Mouse (Mus musculus) lung, embryonic 16.5 days (tissue): ENCODE measurements at regions not wholly inside any gene's neighbourhood (a gene's known extent, or its start where the extent isn't known, plus 50 kb on each side); places are given as distances from the start of the nearest gene placed in this dataset.

ENCODE experiments used
- ATAC-seq: fragments of 200-750 bp; cut with Nextera tagmentation; 2 replicates; pipeline ENCODE4 v1.8.0; 2017; ENCODE audit warnings: low read depth, mild to moderate bottlenecking, moderate library complexity
- H3K27ac ChIP-seq: fragments of 300-500 bp; sonication (generic); 2 replicates; pipeline ENCODE4 v1.5.1; 2014; ENCODE audit warnings: mild to moderate bottlenecking, control low read depth, low read length
- H3K27me3 ChIP-seq: fragments of 300-500 bp; sonication (generic); 2 replicates; pipeline ENCODE4 v1.6.1; 2014; ENCODE audit warnings: low read depth, low read length, mixed read lengths; ENCODE audit not compliant: control insufficient read depth, insufficient read depth
- H3K36me3 ChIP-seq: fragments of 300-500 bp; sonication (generic); 2 replicates; pipeline ENCODE4 v1.6.1; 2014; ENCODE audit warnings: low read length; ENCODE audit not compliant: control insufficient read depth, insufficient read depth
- H3K4me1 ChIP-seq: fragments of 300-500 bp; sonication (generic); replicated peaks from 2 replicates; pipeline ENCODE4 v1.6.1; 2014; ENCODE audit warnings: low read length, mixed read lengths; ENCODE audit not compliant: control insufficient read depth, insufficient read depth
- H3K4me2 ChIP-seq: fragments of 300-500 bp; sonication (generic); 2 replicates; pipeline ENCODE4 v1.6.1; 2014; ENCODE audit warnings: low read depth, low read length, control low read depth
- H3K4me3 ChIP-seq: fragments of 300-500 bp; sonication (generic); 2 replicates; pipeline ENCODE4 v1.5.1; 2014; ENCODE audit warnings: mild to moderate bottlenecking, low read length, control low read depth
- H3K9ac ChIP-seq: fragments of 300-500 bp; sonication (generic); 2 replicates; pipeline ENCODE4 v1.6.1; 2014; ENCODE audit warnings: low read length, control low read depth
- H3K9me3 ChIP-seq: fragments of 300-500 bp; sonication (generic); 2 replicates; pipeline ENCODE4 v1.6.1; 2016; ENCODE audit warnings: low read length; ENCODE audit not compliant: control insufficient read depth
- WGBS: fragments of 180-500 bp; shearing (Covaris S2); extraction: QIAGEN DNeasy Blood & Tissue Kit; methylation state at CpG from one replicate; pipeline ENCODE4 v1.1.7; 2014; 5-methylcytosine and 5-hydroxymethylcytosine counted together

DNA sequence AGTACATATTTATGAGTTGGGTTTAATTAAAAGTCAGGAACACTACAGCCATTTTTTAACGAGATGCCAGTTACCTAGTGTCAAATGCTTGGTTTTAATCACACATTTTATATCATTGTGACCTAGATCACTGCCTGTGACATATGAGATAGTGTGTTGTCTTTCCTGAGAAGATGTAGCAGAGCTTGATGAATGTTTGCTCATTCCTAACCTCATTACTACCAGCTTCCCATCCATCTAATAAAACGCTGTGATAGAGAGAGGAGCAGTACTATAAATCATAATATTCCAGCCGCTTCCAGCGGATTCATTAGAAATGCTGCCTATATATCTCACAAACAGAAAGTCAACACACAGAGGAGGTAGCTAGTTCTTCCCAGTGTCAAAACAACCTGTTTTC is 163.6 kb downstream of the Aldoart1 start:
- Histone ChIP-seq H3K4me1 (no peaks in the 10 kb centered on the region), H3K9ac (no peak overlapping the region), H3K27ac (no peak overlapping the region), H3K27me3 (no peaks in the 10 kb centered on the region), H3K4me2 (no peak overlapping the region), H3K4me3 (no peak overlapping the region), H3K36me3 (no peaks in the 10 kb centered on the region), H3K9me3 (no peaks in the 10 kb centered on the region)
- ATAC-seq = no peak
- WGBS = 64% methylated on average over 4 of the region's 4 CpGs

DNA sequence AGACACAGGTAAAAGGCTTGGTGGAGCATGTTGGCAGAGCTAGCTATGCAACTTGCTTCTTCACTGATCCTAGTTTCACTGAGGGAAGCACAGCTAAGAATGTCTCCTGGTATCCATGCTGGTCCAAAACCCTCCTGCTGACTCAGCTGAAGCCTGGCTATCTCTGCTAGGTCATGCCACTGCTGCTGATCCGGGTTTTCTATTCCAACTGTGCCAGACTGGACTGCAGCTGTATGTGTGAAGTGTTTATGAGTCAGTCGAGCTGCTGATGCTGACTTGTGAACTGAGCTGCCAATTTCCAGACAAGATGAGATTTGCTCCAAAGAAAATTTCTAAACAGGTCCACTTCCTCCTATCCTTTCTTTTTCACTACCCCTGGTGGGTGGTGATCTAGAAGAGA is 178.4 kb downstream of the Aldoart1 start:
- no peaks in the 10 kb centered on the region for H3K4me1 ChIP-seq
- no peak overlapping the region for H3K9ac ChIP-seq
- ATAC-seq = no peak
- no peaks in the 10 kb centered on the region for H3K9me3 ChIP-seq
- no peak overlapping the region for H3K4me3 ChIP-seq
- 41% methylated on average over 2 of the region's 2 CpGs for WGBS
- no peaks in the 10 kb centered on the region for H3K36me3 ChIP-seq
- H3K27me3 ChIP-seq = no peaks in the 10 kb centered on the region
- no peak overlapping the region for H3K27ac ChIP-seq
- no peak overlapping the region for H3K4me2 ChIP-seq

DNA sequence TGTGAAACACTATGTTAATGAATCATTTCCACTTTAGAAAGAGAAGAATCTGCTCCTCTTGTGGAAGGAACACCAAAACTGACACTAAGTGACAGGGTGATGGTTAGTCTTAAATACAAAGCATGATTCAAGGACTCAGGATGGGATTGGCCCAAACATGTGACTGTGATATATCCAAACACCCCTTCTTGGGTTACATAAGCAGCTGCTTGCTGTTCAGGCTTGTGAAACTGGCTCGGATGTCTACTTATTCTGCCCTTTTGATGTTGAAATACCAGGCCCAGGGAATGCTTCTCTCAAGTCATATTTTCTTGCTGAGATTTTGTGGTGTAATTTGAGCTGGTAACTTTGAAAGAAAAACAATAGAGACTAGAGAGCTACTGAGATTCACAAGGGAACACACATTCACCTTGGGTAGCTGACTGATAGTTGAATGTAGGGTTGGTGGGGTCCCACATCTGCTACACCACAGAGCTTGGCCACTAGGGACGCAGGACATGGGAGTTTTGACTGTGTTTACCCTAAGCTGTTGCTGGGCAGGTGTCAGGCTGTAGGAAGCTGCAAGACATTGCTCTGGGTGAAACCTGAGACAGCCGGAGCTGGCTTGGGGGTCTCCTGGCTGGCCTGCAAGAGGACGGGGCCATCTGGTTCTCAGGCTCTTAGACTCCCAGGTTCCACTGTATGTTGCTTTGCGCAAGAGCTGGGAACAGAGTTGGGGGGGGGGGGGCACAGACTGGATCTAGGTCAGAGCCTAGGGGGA is 180.6 kb downstream of the Aldoart1 start:
- WGBS = 62% methylated on average over 5 of the region's 5 CpGs

DNA sequence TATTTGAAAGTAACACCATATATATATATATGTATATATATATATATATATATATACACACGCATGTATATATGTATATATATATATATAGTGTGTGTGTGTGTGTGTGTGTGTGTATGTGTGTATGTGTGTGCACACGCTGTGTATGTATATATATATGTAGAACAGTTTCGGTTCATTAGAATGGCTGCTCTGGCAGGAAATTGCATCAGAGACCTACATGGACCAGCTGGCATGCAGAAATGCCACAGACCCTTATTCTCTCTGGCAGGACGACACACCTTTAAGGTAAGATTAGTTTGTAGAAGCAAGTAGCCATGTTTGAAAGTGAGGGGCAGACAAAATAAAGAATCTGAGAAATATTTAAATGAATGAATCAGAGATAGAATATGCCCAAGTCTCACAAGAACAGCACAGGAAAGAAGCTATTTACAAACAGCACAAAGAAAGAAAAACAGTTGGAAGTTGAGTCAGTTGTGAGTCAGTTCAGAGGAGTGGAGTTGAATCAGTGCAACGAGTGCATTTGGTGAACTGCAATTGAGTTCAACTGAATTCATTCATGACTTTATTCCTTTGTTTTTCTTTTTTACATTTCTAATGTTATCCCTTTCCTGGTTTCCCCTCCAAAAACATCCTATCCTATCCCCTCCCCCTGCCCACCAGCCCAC is 182.5 kb downstream of the Aldoart1 start:
- ATAC-seq = no peak
- no peak overlapping the region for H3K4me3 ChIP-seq
- H3K27ac ChIP-seq = no peak overlapping the region
- 69% methylated on average over 5 of the region's 5 CpGs for WGBS
- no peaks in the 10 kb centered on the region for H3K9me3 ChIP-seq
- no peaks in the 10 kb centered on the region for H3K36me3 ChIP-seq
- no peak overlapping the region for H3K9ac ChIP-seq
- no peak overlapping the region for H3K4me2 ChIP-seq
- H3K4me1 ChIP-seq = no peaks in the 10 kb centered on the region
- H3K27me3 ChIP-seq = no peaks in the 10 kb centered on the region

More for the DNA sequence above, 180.6 kb downstream of the Aldoart1 start:
- Histone ChIP-seq H3K9me3 (no peaks in the 10 kb centered on the region), H3K27ac (no peak overlapping the region), H3K9ac (no peak overlapping the region), H3K36me3 (no peaks in the 10 kb centered on the region), H3K4me3 (no peak overlapping the region), H3K4me2 (no peak overlapping the region), H3K27me3 (no peaks in the 10 kb centered on the region), H3K4me1 (no peaks in the 10 kb centered on the region)
- no peak for ATAC-seq

DNA sequence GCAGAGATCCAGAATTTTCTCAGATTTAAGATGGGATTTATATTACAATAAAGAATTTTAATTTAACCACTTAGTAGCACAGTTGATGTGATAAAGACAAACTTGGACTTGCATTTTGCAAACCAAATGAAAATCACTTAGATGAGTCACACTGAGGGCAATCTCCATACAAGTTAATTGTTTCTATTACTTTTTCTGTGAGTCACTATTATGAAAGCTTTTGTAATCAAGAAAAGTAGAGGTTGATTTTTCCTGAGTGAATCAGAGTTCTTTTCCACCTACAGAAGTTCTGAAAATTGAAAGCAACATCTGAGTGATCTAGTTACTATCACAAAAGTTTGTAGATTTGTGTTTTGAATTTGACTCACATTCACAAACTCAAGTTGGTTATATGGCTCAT is 188.1 kb downstream of the Aldoart1 start:
- no peaks in the 10 kb centered on the region for H3K27me3 ChIP-seq
- H3K9ac ChIP-seq = no peak overlapping the region
- ATAC-seq = no peak
- no peak overlapping the region for H3K4me3 ChIP-seq
- no peaks in the 10 kb centered on the region for H3K9me3 ChIP-seq
- no peaks in the 10 kb centered on the region for H3K36me3 ChIP-seq
- H3K4me2 ChIP-seq = no peak overlapping the region
- no peaks in the 10 kb centered on the region for H3K4me1 ChIP-seq
- H3K27ac ChIP-seq = no peak overlapping the region

DNA sequence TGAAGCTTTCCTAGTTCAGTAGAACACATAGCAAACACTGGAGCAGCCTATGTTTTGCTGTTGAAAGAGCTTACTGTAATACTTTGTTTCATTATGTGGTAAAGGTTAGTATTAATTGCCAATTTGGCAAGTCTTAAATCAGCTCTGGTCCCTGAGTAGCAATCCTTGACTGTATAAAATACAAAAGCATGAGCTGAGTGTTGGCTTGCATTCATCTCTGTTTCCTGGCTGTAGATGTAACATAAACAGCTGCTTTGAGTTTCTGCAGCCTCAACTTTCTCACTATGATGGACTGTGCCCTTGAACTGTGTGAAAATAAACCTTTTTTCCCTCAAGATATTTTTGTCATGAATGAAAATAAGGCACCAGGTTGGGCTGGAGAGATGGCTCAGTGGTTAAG is 190.0 kb downstream of the Aldoart1 start:
- Histone ChIP-seq H3K9ac (no peak overlapping the region), H3K4me2 (no peak overlapping the region), H3K4me3 (no peak overlapping the region), H3K9me3 (no peaks in the 10 kb centered on the region), H3K4me1 (no peaks in the 10 kb centered on the region), H3K27me3 (no peaks in the 10 kb centered on the region), H3K27ac (no peak overlapping the region), H3K36me3 (no peaks in the 10 kb centered on the region)
- ATAC-seq = peak; percentile 74; the same call in 1 of the 2 replicates

DNA sequence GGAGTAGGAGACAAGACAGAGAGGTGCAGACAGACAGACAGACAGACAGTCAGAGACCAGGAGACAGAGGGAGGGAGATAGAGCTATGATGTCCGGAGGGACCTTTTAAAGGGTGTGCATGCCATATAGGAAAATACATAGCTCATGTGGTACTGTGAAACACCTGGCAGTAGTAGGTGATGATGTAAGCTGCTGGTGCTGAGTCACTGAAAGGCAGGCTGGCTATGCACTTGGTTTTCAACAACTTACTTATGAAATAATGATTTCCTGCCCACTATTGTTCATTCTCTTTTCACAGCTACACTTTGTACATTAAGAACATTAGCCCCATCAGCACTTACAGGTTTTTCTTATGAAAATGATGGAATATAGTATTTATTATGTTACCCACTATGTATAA is 196.2 kb downstream of the Aldoart1 start:
- Histone ChIP-seq H3K4me2 (no peak overlapping the region), H3K9ac (no peak overlapping the region), H3K27me3 (no peaks in the 10 kb centered on the region), H3K4me3 (no peak overlapping the region), H3K27ac (no peak overlapping the region), H3K4me1 (no peaks in the 10 kb centered on the region), H3K9me3 (no peaks in the 10 kb centered on the region), H3K36me3 (no peaks in the 10 kb centered on the region)
- no peak for ATAC-seq
- WGBS = 85% methylated on average over 1 of the region's 1 CpGs

DNA sequence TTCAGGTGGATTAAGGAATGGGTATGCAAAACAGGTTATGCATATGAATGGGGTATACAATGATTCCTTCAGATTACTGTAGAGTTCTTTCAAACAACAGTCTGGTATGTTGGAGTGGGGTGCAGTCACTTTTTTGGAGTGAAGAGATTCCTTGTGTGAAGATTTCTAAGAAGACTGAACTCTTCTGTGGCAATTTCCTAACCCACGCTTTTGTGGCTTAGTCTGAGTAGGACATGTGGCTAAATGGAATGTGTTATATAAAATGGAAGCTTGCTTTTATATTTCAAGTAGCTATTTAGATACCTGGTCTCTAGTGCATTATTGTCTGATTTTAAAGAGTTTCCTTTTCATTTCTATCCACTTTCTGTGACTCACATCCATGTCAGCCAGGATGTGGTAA is 205.3 kb downstream of the Aldoart1 start:
- no peak overlapping the region for H3K4me3 ChIP-seq
- 98% methylated on average over 1 of the region's 1 CpGs for WGBS
- H3K27ac ChIP-seq = no peak overlapping the region
- no peaks in the 10 kb centered on the region for H3K4me1 ChIP-seq
- H3K36me3 ChIP-seq = no peaks in the 10 kb centered on the region
- H3K27me3 ChIP-seq = no peaks in the 10 kb centered on the region
- no peaks in the 10 kb centered on the region for H3K9me3 ChIP-seq
- ATAC-seq = no peak
- H3K4me2 ChIP-seq = no peak overlapping the region
- no peak overlapping the region for H3K9ac ChIP-seq

DNA sequence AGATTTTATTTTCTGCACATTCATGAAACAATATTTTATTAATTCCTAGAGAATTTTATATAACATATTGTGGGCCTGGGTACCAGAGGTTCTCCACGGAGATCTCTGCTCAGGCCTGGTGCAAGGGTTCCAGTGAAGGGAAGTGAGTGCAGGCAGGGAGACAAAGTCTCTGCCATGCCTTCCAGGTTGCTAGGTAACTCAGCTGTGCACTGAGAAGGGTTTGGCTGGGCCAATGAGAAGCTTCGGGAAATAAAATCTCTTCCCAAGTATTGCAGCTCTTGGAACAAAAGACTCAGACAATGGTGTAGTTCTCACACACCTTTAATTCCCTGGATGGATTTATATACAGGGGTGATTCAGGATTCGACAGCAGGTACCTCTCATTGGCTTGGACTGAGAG is 223.0 kb downstream of the Aldoart1 start:
- 46% methylated on average over 3 of the region's 3 CpGs for WGBS
- Histone ChIP-seq H3K27me3 (no peaks in the 10 kb centered on the region), H3K9ac (no peak overlapping the region), H3K4me1 (no peaks in the 10 kb centered on the region), H3K4me2 (no peak overlapping the region), H3K36me3 (no peaks in the 10 kb centered on the region), H3K27ac (no peak overlapping the region), H3K9me3 (no peaks in the 10 kb centered on the region), H3K4me3 (no peak overlapping the region)
- no peak for ATAC-seq
